Mouse (Mus musculus): ENCODE results near the gene Scube3. TPM values are rescaled to one million over a fixed set of nuclear protein-coding genes. Genes with fewer than 3 reads are reported as not detected.

Gene Scube3
- 4.2 and 6.9 TPM in 2 replicates for polyA plus RNA-seq (2015; fragmentation: Nextera tagmentation; extraction: Ambion mirVana)

DNA sequence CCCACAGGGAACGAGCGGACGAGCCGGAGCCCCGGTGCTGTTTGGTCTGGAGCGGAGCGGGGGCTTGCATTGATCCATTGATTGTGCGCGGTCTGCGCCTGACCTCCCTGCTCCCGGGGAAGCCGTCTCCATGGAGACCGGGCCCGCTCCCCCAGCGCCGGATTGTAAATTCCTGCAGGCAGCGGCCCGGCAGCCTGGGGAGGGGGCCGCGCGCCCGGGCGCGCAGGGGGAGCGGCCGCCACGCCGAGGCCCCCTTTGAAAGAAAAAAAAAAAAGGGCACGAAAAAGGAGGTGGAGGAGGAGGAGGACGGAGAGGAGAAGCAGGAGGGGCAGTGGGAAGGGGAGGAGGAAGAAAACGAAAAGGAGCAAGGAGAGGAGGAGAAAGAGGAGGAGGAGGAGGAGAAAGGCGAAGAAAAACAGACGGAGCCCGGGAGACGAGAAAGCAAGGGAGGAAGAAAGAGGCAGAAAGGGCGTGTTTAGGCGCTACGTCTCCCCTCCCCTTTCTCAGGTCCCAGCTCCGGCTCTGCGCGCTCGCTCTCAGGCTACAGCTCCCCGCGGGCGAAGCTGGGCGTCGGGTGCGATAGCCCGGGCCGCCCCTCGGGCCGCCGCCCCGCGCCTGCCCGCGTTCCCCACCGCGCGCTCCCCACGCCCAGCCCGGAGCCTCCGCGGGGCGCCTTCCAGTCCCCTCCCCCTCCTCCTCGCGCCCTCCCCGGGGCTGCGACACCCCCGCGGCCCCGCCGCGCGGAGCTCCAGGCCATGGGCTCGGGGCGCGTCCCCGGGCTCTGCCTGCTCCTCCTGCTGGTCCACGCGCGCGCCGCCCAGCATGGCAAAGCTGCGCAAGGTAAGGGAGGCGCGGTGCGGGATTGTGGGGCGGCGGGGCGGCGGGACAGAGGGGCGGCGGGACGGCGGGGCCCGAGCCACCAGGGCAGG lies at the start of gene Scube3:
Scube3 (plus strand) TSS at position 371 of the 929 bp plus-strand sequence.
- peak within 1 kb of the TSS; percentile 65 for H3K4me3 ChIP-seq
- peak within 1 kb of the TSS; percentile 83 for H3K27ac ChIP-seq
- H3K4me1 ChIP-seq, result peaks cover 64% of the 10 kb centered on the region
- H3K9me3 ChIP-seq, result no peaks in the 10 kb centered on the region
- H3K27me3 ChIP-seq, result 0 out of 2 replicates have a peak, but pooled peaks cover 10% of the 10 kb centered on the region
- peak within 1 kb of the TSS; percentile 96 for H3K4me2 ChIP-seq
- H3K36me3 ChIP-seq, result no peaks in the 10 kb centered on the region
- peak within 1 kb of the TSS; percentile 54 for H3K9ac ChIP-seq
- WGBS, result under 1% methylated on average over 96 of the region's 97 CpGs
- peak; percentile 37; the same call in 1 of the 2 replicates for ATAC-seq (ENCODE audit: insufficient number of reproducible peaks, low FRiP score, low TSS enrichment, low read depth)

DNA sequence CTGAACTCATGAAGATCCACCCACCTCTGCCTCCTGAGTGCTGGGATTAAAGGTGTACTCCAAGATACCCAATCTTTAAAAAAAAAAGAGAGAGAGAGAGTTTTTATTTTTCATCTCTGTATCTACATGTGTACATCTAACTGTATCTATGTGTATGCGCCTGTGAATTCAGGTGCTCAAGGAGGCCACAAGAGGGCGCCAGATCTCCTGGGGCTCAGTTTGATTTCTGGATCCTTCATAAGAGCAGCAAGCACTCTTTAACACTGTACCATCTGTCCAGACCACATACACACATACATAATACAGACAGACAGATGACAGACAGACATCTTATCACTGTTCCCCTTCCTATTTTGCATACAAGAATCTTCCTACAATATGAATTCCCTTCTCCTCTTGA lies 49.6 kb upstream of the Scube3 start:
- Histone ChIP-seq H3K27ac (no peak overlapping the region), H3K36me3 (no peaks in the 10 kb centered on the region), H3K4me1 (peaks cover 5% of the 10 kb centered on the region; the same call in 1 of the 2 replicates), H3K4me2 (no peak overlapping the region), H3K27me3 (no peaks in the 10 kb centered on the region), H3K9ac (no peak overlapping the region), H3K4me3 (no peak overlapping the region), H3K9me3 (no peaks in the 10 kb centered on the region)
- WGBS, result 91% methylated on average over 2 of the region's 2 CpGs
- no peak for ATAC-seq (ENCODE audit: insufficient number of reproducible peaks, low FRiP score, low TSS enrichment, low read depth)

DNA sequence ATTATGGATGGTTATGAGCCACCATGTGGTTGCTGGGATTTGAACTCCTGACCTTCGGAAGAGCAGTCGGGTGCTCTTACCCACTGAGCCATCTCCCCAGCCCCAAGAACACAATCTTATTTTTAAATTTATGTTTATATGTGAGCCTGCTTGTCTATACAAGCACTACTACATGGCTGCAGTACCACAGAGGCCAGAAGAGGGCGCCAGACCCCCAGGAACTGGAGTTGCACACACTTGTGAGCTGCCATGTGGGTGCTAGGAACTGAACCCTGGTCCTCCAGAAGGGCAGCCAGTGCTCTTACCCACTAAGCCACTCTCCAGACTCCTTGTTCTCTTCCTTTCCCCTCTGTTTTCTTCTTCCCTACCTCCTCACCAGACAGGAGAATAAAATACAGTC lies 48.1 kb upstream of the Scube3 start:
- Histone ChIP-seq H3K27ac (no peak overlapping the region), H3K36me3 (no peaks in the 10 kb centered on the region), H3K4me3 (no peak overlapping the region), H3K9me3 (no peaks in the 10 kb centered on the region), H3K27me3 (no peaks in the 10 kb centered on the region), H3K4me2 (no peak overlapping the region), H3K9ac (no peak overlapping the region), H3K4me1 (peaks cover 16% of the 10 kb centered on the region)
- WGBS, result 75% methylated on average over 3 of the region's 3 CpGs
- ATAC-seq (ENCODE audit: insufficient number of reproducible peaks, low FRiP score, low TSS enrichment, low read depth), result no peak

DNA sequence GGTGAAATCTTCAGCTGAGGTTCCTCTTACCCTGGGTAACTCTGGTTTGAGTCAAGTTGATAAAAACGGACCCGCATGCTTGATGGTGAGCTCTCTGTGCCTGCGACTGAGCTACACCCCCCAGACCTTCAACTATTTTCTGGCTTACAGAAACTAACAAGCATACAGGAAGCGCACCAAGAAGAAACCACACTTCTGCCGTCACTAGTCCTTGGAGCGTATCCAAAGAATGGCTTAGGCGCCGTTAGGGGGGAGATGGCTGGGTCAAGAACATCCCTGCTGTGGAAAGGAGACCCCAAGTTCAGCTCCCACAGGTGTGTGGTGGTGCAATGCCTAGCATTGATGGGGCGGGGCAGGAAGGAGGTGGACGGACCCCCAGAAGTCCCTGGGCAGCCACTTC lies 45.5 kb upstream of the Scube3 start:
- no peak overlapping the region for H3K4me2 ChIP-seq
- H3K9me3 ChIP-seq, result no peaks in the 10 kb centered on the region
- no peak overlapping the region for H3K27ac ChIP-seq
- ATAC-seq (ENCODE audit: insufficient number of reproducible peaks, low FRiP score, low TSS enrichment, low read depth), result no peak
- peaks cover 26% of the 10 kb centered on the region for H3K4me1 ChIP-seq
- H3K9ac ChIP-seq, result no peak overlapping the region
- WGBS, result 69% methylated on average over 10 of the region's 10 CpGs
- H3K27me3 ChIP-seq, result no peaks in the 10 kb centered on the region
- no peaks in the 10 kb centered on the region for H3K36me3 ChIP-seq
- H3K4me3 ChIP-seq, result no peak overlapping the region

DNA sequence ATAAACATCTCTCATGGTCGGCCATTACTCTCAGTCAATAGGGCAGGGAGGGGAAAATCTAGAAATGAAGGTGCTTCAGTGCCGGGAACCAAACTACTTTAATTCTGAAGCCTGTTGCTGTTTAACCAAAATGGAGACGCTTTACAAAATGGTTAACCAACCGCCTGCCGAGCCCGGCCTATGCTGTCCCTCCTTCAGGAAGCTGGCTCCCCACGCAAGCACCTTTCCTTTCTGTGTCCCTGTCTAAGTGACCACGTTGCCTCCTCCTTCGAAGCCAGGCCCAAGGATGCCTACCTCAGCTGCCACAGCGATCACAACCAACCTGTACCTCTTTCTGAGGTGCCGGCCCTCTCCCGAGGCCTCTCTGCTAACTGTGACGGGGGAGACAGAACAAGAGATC lies 44.6 kb upstream of the Scube3 start:
- Histone ChIP-seq H3K27ac (no peak overlapping the region), H3K4me3 (no peak overlapping the region), H3K9me3 (no peaks in the 10 kb centered on the region), H3K27me3 (no peaks in the 10 kb centered on the region), H3K9ac (no peak overlapping the region), H3K4me1 (peaks cover 35% of the 10 kb centered on the region), H3K36me3 (no peaks in the 10 kb centered on the region), H3K4me2 (no peak overlapping the region)
- WGBS, result 81% methylated on average over 13 of the region's 13 CpGs
- no peak for ATAC-seq (ENCODE audit: insufficient number of reproducible peaks, low FRiP score, low TSS enrichment, low read depth)

DNA sequence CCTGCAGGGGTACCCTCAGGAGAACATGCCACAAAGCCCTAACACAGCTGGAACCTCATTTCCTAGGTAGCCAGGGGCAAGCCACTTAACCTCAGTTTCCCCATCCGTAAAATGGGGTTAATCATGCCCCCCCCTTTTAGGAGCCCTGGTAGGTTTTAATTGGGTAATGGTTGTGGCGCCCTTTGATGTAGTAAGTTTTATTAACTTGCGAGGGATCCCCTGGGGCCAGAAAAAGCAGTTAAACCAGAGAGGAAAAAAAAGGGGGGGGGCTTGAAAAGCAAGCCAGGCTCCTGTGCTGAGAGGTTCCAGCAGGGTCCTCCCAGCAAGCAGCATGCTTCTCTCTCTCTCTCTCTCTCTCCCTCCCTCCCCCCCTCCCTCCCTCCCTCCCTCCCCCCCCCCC lies 42.9 kb upstream of the Scube3 start:
- H3K27ac ChIP-seq, result peak overlapping the region; percentile 54; the same call in 1 of the 2 replicates
- WGBS, result 3% methylated on average over 3 of the region's 3 CpGs
- H3K27me3 ChIP-seq, result no peaks in the 10 kb centered on the region
- 0 out of 2 replicates have a peak overlapping the region, but pooled peaks have one; percentile 6 for H3K4me2 ChIP-seq
- H3K4me1 ChIP-seq, result peaks cover 43% of the 10 kb centered on the region
- H3K4me3 ChIP-seq, result no peak overlapping the region
- H3K9ac ChIP-seq, result no peak overlapping the region
- no peaks in the 10 kb centered on the region for H3K9me3 ChIP-seq
- no peak for ATAC-seq (ENCODE audit: insufficient number of reproducible peaks, low FRiP score, low TSS enrichment, low read depth)
- no peaks in the 10 kb centered on the region for H3K36me3 ChIP-seq

DNA sequence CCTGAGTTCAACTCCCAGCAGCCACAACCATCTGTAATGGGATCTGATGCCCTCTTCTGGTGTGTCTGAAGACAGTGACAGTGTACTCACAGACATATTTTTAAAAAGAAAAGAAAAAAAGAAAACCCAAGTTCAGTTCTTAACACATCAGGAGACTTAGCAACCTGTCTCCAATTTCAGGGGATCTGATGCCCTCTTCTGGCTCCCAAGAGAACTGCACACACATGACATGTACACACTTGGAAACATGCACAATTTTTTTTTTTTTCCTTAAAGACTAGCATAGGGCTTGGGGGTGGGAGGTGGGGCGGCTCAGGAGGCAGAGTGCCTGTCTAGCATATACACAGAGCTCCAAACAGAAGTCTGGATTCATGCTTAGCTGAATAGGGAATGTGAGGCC lies 41.3 kb upstream of the Scube3 start:
- no peak overlapping the region for H3K4me3 ChIP-seq
- WGBS, result 87% methylated on average over 1 of the region's 1 CpGs
- no peak overlapping the region for H3K27ac ChIP-seq
- no peaks in the 10 kb centered on the region for H3K9me3 ChIP-seq
- peaks cover 46% of the 10 kb centered on the region for H3K4me1 ChIP-seq
- H3K36me3 ChIP-seq, result no peaks in the 10 kb centered on the region
- H3K9ac ChIP-seq, result no peak overlapping the region
- no peak overlapping the region for H3K4me2 ChIP-seq
- ATAC-seq (ENCODE audit: insufficient number of reproducible peaks, low FRiP score, low TSS enrichment, low read depth), result no peak
- H3K27me3 ChIP-seq, result no peaks in the 10 kb centered on the region

DNA sequence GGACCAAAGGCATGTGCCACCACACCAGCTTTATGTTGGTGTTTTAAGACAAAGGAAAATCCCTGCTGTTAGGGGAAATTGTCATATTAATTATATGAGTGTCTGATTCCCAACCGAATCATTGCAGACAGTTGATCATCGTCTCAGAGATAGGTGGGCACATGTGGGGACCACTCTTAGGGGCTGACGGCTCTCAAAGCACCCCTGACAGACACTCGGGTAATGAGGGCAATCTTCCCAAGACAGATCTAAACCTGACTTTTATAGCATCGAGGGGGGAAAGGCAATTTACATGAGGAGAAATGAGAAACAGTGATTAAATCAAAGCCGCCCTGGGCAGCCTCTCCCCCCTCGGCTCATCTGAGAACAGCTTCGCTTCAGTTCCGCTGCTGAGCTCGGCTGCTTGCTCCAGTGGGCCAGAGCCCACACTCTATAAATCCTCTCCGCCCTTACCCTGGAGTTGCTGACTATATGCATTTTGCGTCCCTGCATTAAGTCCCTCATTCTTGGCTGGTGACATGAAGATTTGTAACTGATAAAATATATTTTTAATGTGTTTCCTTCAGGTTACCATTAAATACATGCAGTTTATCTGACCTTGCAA lies 40.6 kb upstream of the Scube3 start:
- Histone ChIP-seq H3K9ac (no peak overlapping the region), H3K27me3 (no peaks in the 10 kb centered on the region), H3K36me3 (no peaks in the 10 kb centered on the region), H3K4me1 (peaks cover 45% of the 10 kb centered on the region), H3K9me3 (no peaks in the 10 kb centered on the region), H3K27ac (peak overlapping the region; percentile 51), H3K4me2 (no peak overlapping the region), H3K4me3 (no peak overlapping the region)
- ATAC-seq (ENCODE audit: insufficient number of reproducible peaks, low FRiP score, low TSS enrichment, low read depth), result no peak
- WGBS, result 16% methylated on average over 12 of the region's 12 CpGs

DNA sequence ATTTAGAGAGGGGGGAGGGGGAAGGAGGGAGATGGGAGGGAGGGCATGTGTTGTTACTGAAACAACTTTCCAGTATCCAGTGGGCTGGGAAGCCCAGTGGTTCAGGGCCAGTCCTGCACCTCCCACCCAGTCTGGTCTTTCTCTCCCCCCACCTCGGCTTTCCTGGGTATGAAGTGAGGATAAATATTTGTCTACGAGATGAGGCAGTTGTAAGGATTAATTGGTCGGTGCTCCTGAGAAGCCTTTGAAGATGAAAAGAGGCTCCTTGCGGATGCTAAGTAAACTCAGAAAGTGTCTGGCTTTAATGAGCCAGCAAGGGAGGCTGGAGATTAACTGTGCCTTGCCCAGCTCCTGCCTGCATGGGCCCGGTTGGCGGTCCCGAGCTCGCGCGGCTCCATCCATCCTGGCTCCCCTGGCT lies 40.0 kb upstream of the Scube3 start:
- 28% methylated on average over 10 of the region's 10 CpGs for WGBS
- Histone ChIP-seq H3K9ac (no peak overlapping the region), H3K9me3 (no peaks in the 10 kb centered on the region), H3K36me3 (no peaks in the 10 kb centered on the region), H3K4me3 (no peak overlapping the region), H3K27me3 (no peaks in the 10 kb centered on the region), H3K4me1 (peaks cover 42% of the 10 kb centered on the region), H3K27ac (0 out of 2 replicates have a peak overlapping the region, but pooled peaks have one; percentile 17), H3K4me2 (no peak overlapping the region)
- no peak for ATAC-seq (ENCODE audit: insufficient number of reproducible peaks, low FRiP score, low TSS enrichment, low read depth)

DNA sequence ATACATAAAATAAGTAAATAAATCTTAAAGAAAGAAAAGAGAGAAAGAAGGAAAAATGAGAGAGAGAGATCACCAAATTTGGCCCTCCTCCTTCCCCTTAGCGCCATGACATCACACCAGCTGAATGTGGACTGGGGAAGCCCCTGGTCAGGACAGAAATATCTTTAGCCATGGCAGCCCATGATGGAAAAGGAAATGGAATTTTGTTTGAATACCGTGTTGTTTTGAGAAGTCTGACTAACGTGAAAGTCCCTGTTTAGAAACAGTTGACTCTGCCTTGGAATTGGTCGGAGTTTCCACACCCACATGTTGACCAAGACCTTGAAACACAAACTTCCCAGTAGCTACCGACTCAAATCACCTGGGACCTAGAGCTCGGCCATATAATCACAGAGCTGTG lies 37.5 kb upstream of the Scube3 start:
- WGBS, result 77% methylated on average over 6 of the region's 6 CpGs
- no peak for ATAC-seq (ENCODE audit: insufficient number of reproducible peaks, low FRiP score, low TSS enrichment, low read depth)

DNA sequence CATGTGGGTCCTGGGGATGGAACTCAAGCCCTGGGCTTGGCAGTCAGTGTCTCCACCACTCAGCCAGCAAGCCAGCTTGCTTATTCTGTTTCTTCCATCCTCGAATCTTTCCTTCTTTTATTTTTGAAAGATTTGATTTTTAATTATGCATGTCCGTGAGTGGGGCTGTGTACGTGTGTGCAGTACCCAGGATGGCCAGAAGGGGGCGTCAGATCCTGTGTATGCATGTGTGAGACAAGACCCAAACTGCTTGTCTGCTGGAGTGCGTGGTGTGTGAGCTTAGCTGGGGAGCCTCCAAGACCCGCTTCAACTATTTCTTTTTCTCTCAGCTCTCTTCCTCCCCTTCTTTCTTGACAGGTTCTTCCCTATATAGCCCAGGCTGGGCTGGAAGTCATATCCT lies 35.6 kb upstream of the Scube3 start:
- H3K4me1 ChIP-seq, result peaks cover 25% of the 10 kb centered on the region
- H3K36me3 ChIP-seq, result no peaks in the 10 kb centered on the region
- no peaks in the 10 kb centered on the region for H3K9me3 ChIP-seq
- H3K4me2 ChIP-seq, result no peak overlapping the region
- no peak overlapping the region for H3K27ac ChIP-seq
- no peak overlapping the region for H3K9ac ChIP-seq
- WGBS, result 84% methylated on average over 6 of the region's 6 CpGs
- no peak overlapping the region for H3K4me3 ChIP-seq
- no peak for ATAC-seq (ENCODE audit: insufficient number of reproducible peaks, low FRiP score, low TSS enrichment, low read depth)
- no peaks in the 10 kb centered on the region for H3K27me3 ChIP-seq

More for the DNA sequence above, 37.5 kb upstream of the Scube3 start:
- H3K27ac ChIP-seq, result peak overlapping the region; percentile 47; the same call in 1 of the 2 replicates
- no peak overlapping the region for H3K9ac ChIP-seq
- H3K9me3 ChIP-seq, result no peaks in the 10 kb centered on the region
- no peaks in the 10 kb centered on the region for H3K36me3 ChIP-seq
- H3K4me3 ChIP-seq, result no peak overlapping the region
- H3K4me2 ChIP-seq, result no peak overlapping the region
- H3K27me3 ChIP-seq, result no peaks in the 10 kb centered on the region
- peaks cover 31% of the 10 kb centered on the region for H3K4me1 ChIP-seq

DNA sequence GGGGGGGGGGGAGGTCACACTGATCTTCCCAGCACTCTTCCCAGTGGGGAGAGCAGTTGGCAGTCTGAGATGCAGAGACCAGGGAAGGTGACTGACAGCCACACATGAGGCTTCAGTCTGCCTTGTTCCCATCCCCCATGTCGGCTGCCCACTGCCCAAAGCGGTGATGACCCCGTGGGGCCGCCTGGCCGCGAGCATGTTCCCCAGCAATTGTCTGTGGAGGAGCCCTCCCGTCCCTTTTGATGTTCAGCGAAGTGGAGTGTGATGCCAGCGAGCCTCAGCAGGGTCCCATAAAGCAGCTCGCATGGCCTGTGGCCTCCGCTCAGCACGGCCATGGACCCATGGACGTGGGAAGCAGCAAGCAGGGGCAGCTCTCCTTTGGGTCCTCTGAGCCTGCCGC lies 34.7 kb upstream of the Scube3 start:
- Histone ChIP-seq H3K4me2 (no peak overlapping the region), H3K4me1 (peaks cover 16% of the 10 kb centered on the region), H3K9ac (no peak overlapping the region), H3K9me3 (no peaks in the 10 kb centered on the region), H3K36me3 (no peaks in the 10 kb centered on the region), H3K4me3 (no peak overlapping the region), H3K27me3 (no peaks in the 10 kb centered on the region), H3K27ac (no peak overlapping the region)
- 0 out of 2 replicates have a peak, but pooled peaks have one; percentile 35 for ATAC-seq (ENCODE audit: insufficient number of reproducible peaks, low FRiP score, low TSS enrichment, low read depth)
- WGBS, result 22% methylated on average over 14 of the region's 14 CpGs
